Mouse (Mus musculus) stomach, embryonic 16.5 days (tissue): Measurements from ENCODE around the gene Spo11. TPM values are rescaled to one million over a fixed set of nuclear protein-coding genes. Genes with fewer than 3 reads are reported as not detected.

Source experiments
- ATAC-seq: fragments of 200-750 bp; cut with Nextera tagmentation; 2 replicates; pipeline ENCODE4 v1.8.0; 2017; ENCODE audit warnings: moderate number of reproducible peaks, moderate TSS enrichment; ENCODE audit not compliant: insufficient read depth, low FRiP score
- H3K27ac ChIP-seq: fragments of 300-500 bp; sonication (generic); 2 replicates; pipeline ENCODE4 v1.5.1; 2014; ENCODE audit warnings: low read length
- H3K27me3 ChIP-seq: fragments of 300-500 bp; sonication (generic); 2 replicates; pipeline ENCODE4 v1.6.1; 2014; ENCODE audit warnings: low read length, control low read depth, mixed read lengths; ENCODE audit not compliant: control insufficient read depth, insufficient read depth
- H3K36me3 ChIP-seq: fragments of 300-500 bp; sonication (generic); 2 replicates; pipeline ENCODE4 v1.6.1; 2014; ENCODE audit warnings: low read length; ENCODE audit not compliant: control insufficient read depth, insufficient read depth
- H3K4me1 ChIP-seq: fragments of 300-500 bp; sonication (generic); 2 replicates; pipeline ENCODE4 v1.6.1; 2014; ENCODE audit warnings: low read length, control low read depth, mixed read lengths; ENCODE audit not compliant: control insufficient read depth, insufficient read depth
- H3K4me2 ChIP-seq: fragments of 300-500 bp; sonication (generic); 2 replicates; pipeline ENCODE4 v1.6.1; 2014; ENCODE audit warnings: low read depth, low read length, mixed read lengths
- H3K4me3 ChIP-seq: fragments of 300-500 bp; sonication (generic); replicated peaks from 2 replicates; pipeline ENCODE4 v1.5.1; 2014; ENCODE audit warnings: mild to moderate bottlenecking, low read length
- H3K9ac ChIP-seq: fragments of 300-500 bp; sonication (generic); 2 replicates; pipeline ENCODE4 v1.6.1; 2014; ENCODE audit warnings: low read length
- H3K9me3 ChIP-seq: fragments of 300-500 bp; sonication (generic); replicated peaks from 2 replicates; pipeline ENCODE4 v1.6.1; 2016; ENCODE audit warnings: low read length, control low read depth; ENCODE audit not compliant: control insufficient read depth
- WGBS: fragments of 180-500 bp; shearing (Covaris S2); extraction: QIAGEN DNeasy Blood & Tissue Kit; methylation state at CpG from one replicate; pipeline ENCODE4 v1.1.7; 2014; 5-methylcytosine and 5-hydroxymethylcytosine counted together
- polyA plus RNA-seq: library from polyadenylated mRNA; unstranded; fragments of >200 nt; fragmentation: Nextera tagmentation; extraction: Ambion mirVana; gene quantifications from 2 replicates; pipeline ENCODE4 v1.2.1, GENCODE M21; 2015

Gene Spo11
- polyA plus RNA-seq, 1 experiment from 2014 or later, result 0.44 TPM

- no peak overlapping the region for H3K4me3 ChIP-seq
- H3K9me3 ChIP-seq, result no peaks in the 10 kb centered on the region
- peaks cover 53% of the 10 kb centered on the region for H3K4me1 ChIP-seq
- H3K27ac ChIP-seq, result peak overlapping the region; percentile 72
- ATAC-seq, result no peak
- WGBS, result 65% methylated on average over 5 of the region's 5 CpGs
- 0 out of 2 replicates have a peak, but pooled peaks cover 4% of the 10 kb centered on the region for H3K27me3 ChIP-seq
- H3K4me2 ChIP-seq, result peak overlapping the region; percentile 99
- H3K36me3 ChIP-seq, result no peaks in the 10 kb centered on the region
- H3K9ac ChIP-seq, result peak overlapping the region; percentile 47; the same call in 1 of the 2 replicates
These were observed 40.7 kb upstream of the Spo11 start for GRCm38 (mm10) chr2:172936844-172937243.

DNA sequence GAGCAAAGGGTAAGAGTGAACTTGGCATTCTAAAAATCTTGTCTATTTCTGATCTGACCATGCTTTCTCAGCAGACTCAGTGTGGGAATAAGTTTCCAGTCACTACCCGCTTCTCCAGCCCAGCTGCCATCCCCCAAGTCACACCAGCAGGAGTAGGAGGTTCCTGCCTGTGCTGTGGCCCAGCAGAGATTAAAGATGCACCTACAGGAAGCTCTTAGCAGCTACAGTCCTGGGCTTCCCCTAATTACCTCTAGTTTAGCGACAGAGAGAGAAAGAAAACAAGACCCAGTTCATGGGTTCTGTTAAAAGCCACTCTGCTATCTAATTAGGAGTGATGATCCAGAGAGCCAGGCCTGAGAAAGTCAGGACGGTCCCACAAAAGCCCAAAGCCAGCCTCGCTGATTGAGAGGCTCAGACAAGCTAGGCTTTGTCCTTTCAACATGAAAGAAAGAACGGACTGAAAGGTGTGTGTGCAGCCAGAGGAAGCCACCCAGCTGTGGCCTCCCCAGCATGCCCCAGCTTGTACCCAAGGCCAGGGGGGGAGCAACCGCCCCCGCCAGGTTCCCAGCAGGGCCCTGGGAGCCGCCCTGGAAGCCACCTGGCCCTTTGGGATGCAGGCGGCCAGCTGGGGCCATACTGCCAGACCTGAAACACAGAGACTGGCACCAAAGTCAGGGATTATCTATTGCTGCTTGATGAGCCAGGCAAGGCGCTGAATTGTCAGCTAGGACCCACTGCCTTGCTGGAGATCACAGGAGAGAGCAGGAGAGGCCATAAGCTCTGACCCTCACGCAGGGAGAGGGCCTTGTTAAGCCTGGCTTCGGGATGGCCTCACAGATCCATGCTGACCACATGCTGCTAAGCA is 39.9 kb upstream of the Spo11 start:
- no peak for ATAC-seq
- Histone ChIP-seq H3K36me3 (no peaks in the 10 kb centered on the region), H3K9me3 (no peaks in the 10 kb centered on the region), H3K4me2 (peak overlapping the region; percentile 99), H3K27me3 (0 out of 2 replicates have a peak, but pooled peaks cover 4% of the 10 kb centered on the region), H3K27ac (peak overlapping the region; percentile 72), H3K4me1 (peaks cover 49% of the 10 kb centered on the region), H3K4me3 (peak overlapping the region; percentile 68), H3K9ac (peak overlapping the region; percentile 79; the same call in 1 of the 2 replicates)
- 53% methylated on average over 12 of the region's 12 CpGs for WGBS

- ATAC-seq, result peak; percentile 56; the same call in 1 of the 2 replicates
- peaks cover 4% of the 10 kb centered on the region; the same call in 1 of the 2 replicates for H3K27me3 ChIP-seq
- peaks cover 43% of the 10 kb centered on the region for H3K4me1 ChIP-seq
These were observed 38.5 kb upstream of the Spo11 start for GRCm38 (mm10) chr2:172938761-172939638.

DNA sequence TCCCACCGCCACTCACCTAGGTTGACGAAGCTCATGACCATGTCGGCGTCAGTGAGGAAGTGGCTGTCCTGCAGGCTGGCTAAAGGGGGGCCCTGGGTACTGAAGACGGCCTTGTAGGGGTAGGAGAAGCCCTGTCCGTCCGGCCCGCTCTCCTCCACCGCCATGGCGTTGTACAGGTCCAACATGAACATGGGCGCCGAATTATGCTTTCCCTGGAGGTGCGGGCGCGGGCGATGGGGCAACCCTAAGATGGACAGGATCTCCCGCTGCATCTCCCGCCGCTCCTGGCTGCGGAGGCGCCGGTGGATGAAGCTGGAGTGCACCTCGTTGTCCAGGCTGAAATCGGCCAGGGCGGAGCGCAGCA is 37.9 kb upstream of the Spo11 start:
- peak overlapping the region; percentile 99 for H3K4me2 ChIP-seq
- peak overlapping the region; percentile 72 for H3K27ac ChIP-seq
- no peaks in the 10 kb centered on the region for H3K9me3 ChIP-seq
- peaks cover 37% of the 10 kb centered on the region for H3K4me1 ChIP-seq
- under 1% methylated on average over 26 of the region's 26 CpGs for WGBS
- peak overlapping the region; percentile 68 for H3K4me3 ChIP-seq
- H3K36me3 ChIP-seq, result no peaks in the 10 kb centered on the region
- no peak for ATAC-seq
- H3K27me3 ChIP-seq, result peaks cover 4% of the 10 kb centered on the region; the same call in 1 of the 2 replicates
- peak overlapping the region; percentile 79 for H3K9ac ChIP-seq

More at GRCm38 (mm10) chr2:172938761-172939638, 38.5 kb upstream of the Spo11 start:
- peak overlapping the region; percentile 99 for H3K4me2 ChIP-seq
- under 1% methylated on average over 57 of the region's 57 CpGs for WGBS
- peak overlapping the region; percentile 72 for H3K27ac ChIP-seq
- no peaks in the 10 kb centered on the region for H3K9me3 ChIP-seq
- no peaks in the 10 kb centered on the region for H3K36me3 ChIP-seq
- peak overlapping the region; percentile 79 for H3K9ac ChIP-seq
- H3K4me3 ChIP-seq, result peak overlapping the region; percentile 68

GRCm38 (mm10) chr2:172940003-172940798 is 37.3 kb upstream of the Spo11 start, which contains the start of gene Bmp7:
TSS of gene Bmp7 (minus strand) at chr2:172940321.
- Histone ChIP-seq H3K4me2 (peak within 1 kb of the TSS; percentile 99), H3K4me3 (peak within 1 kb of the TSS; percentile 68), H3K9ac (peak within 1 kb of the TSS; percentile 79), H3K9me3 (no peaks in the 10 kb centered on the region), H3K27ac (peak within 1 kb of the TSS; percentile 72), H3K36me3 (no peaks in the 10 kb centered on the region), H3K27me3 (peaks cover 4% of the 10 kb centered on the region; the same call in 1 of the 2 replicates), H3K4me1 (peaks cover 33% of the 10 kb centered on the region)
- under 1% methylated on average over 82 of the region's 82 CpGs for WGBS
- peak; percentile 84 for ATAC-seq

DNA sequence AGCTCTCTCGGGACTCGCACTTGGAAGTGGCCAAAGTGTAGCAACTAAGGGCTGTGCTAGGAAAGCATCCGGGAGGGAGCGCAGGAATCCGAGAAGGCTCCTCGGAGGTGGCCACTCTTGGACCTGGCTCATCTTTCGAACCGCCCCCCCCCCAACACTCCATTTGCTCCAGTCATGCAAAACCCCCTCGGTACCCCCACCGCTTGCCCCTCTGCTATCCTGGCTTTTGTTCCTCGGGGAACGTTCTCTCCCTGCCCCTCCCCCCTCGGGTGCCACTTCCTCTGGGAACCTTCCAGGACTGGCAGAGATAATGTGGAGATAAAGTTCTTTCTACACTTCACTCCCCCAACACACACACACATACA is 36.7 kb upstream of the Spo11 start:
- no peak overlapping the region for H3K27ac ChIP-seq
- 2% methylated on average over 13 of the region's 13 CpGs for WGBS
- peak overlapping the region; percentile 99 for H3K4me2 ChIP-seq
- peaks cover 4% of the 10 kb centered on the region; the same call in 1 of the 2 replicates for H3K27me3 ChIP-seq
- H3K4me3 ChIP-seq, result peak overlapping the region; percentile 68
- peak overlapping the region; percentile 79; the same call in 1 of the 2 replicates for H3K9ac ChIP-seq
- peaks cover 27% of the 10 kb centered on the region; the same call in 1 of the 2 replicates for H3K4me1 ChIP-seq
- no peak for ATAC-seq
- no peaks in the 10 kb centered on the region for H3K9me3 ChIP-seq
- no peaks in the 10 kb centered on the region for H3K36me3 ChIP-seq

DNA sequence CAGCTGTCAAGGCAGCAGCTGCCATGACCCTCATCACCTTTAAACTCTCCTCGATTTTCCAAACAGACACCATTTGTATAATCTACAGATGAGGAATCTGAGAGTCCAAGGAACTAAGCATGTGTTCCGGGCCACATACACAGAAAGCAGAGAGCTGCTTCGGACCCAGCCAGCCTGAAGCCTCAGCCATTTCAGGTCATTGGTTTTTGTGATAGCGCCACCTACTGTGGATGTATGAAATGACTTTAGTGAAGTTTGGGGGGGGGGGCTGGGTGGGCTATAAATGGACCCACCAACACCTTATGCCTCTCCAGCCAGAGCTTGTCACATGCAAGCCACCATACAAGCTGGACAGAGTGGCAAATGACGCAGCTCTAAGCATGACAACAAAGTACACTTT is 28.4 kb upstream of the Spo11 start:
- Histone ChIP-seq H3K9ac (no peak overlapping the region), H3K4me2 (no peak overlapping the region)
- 38% methylated on average over 5 of the region's 5 CpGs for WGBS

GRCm38 (mm10) chr2:172950119-172950676 is 27.3 kb upstream of the Spo11 start:
- H3K9ac ChIP-seq, result no peak overlapping the region
- H3K4me1 ChIP-seq, result peaks cover 4% of the 10 kb centered on the region; the same call in 1 of the 2 replicates
- H3K4me2 ChIP-seq, result no peak overlapping the region
- no peaks in the 10 kb centered on the region for H3K27me3 ChIP-seq
- H3K27ac ChIP-seq, result no peak overlapping the region
- WGBS, result 67% methylated on average over 9 of the region's 9 CpGs
- no peaks in the 10 kb centered on the region for H3K9me3 ChIP-seq
- no peak overlapping the region for H3K4me3 ChIP-seq
- no peak for ATAC-seq
- H3K36me3 ChIP-seq, result no peaks in the 10 kb centered on the region

More for the DNA sequence above, 28.4 kb upstream of the Spo11 start:
- Histone ChIP-seq H3K27me3 (no peaks in the 10 kb centered on the region), H3K9me3 (no peaks in the 10 kb centered on the region), H3K4me1 (peaks cover 4% of the 10 kb centered on the region; the same call in 1 of the 2 replicates), H3K27ac (no peak overlapping the region), H3K36me3 (no peaks in the 10 kb centered on the region), H3K4me3 (no peak overlapping the region)
- no peak for ATAC-seq
